ENCODE assay signal across 25 mouse cellular contexts in the genomic region with DNA sequence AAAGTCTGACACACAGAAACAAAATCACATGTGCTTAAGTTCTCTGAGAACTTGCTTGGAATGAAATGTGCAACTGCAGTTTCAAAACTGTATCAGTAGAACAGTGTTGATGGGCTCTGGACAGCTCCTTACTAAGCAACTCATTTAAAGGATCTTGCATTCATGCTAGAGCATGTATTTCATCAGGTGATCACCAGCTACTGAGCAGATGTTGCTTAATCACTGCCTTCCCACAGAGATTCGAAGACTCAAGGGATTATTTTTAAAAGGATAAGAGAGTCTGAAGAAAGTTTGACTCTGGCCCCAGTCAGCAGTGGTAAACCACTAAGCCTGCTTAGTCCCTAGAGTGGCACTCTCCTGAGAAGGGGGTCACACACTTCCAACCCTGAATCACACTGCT.
A peak's percentile ranks its signal among the peaks of the same experiment; 100 is the strongest.
DNase-seq lines count a peak whose midpoint lies in the region; ATAC-seq and TF ChIP-seq lines count a peak whose summit lies in the region.
"Had no signal": no experiment of that assay in that cellular context is flagged by ENCODE, and none has a peak within 500 bp of the region (broad histone marks: within the 10 kb centered on the region; RNA-seq: fewer than 3 reads in every experiment).

No protein-coding gene starts in this region.

- H3K9ac ChIP-seq in embryonic facial prominence, embryonic 14.5 days (ENCODE audit: low read depth, low read length), result no peak overlapping the region
- H3K9ac ChIP-seq: embryonic facial prominence, embryonic 12.5 days; heart, embryonic 12.5 days; hindbrain, embryonic 14.5 days; intestine, embryonic 15.5 days had no signal

- no peak overlapping the region for H3ac ChIP-seq in myocyte (ENCODE audit: control insufficient read depth, insufficient read length)

- no peaks in the 10 kb centered on the region for H3K36me3 ChIP-seq in embryonic facial prominence, embryonic 14.5 days (ENCODE audit: control insufficient read depth, insufficient read depth, low read length)
- H3K36me3 ChIP-seq in embryonic facial prominence, embryonic 10.5 days (replicated peaks), result no peaks in the 10 kb centered on the region
- H3K36me3 ChIP-seq in myocyte (ENCODE audit: control insufficient read depth, insufficient read depth), result no peaks in the 10 kb centered on the region
- H3K36me3 ChIP-seq: embryonic facial prominence, embryonic 12.5 days; forebrain, embryonic 10.5 days; G1E; heart, embryonic 12.5 days; hindbrain, embryonic 10.5 days; intestine, embryonic 15.5 days had no signal

- intact Hi-C loops in left cerebral cortex, postnatal 4 days (cut with DNase I), result no loop called here
- intact Hi-C loops in left cerebral cortex, adult 2 months (cut with DNase I), result no loop called here

- peak; percentile 30; the same call in 1 of the 2 replicates for ATAC-seq in embryonic facial prominence, embryonic 14.5 days (ENCODE audit: low read depth)
- ATAC-seq: activated CD4-positive, CD25-positive, alpha-beta regulatory T cell, adult 4 months; CD4-positive, CD25-positive, alpha-beta regulatory T cell, adult 4 months; forebrain, embryonic 14.5 days had no signal

- no peak for TF ChIP-seq CTCF in left cerebral cortex, adult 2 months (IDR thresholded peaks at IDR 0.05)

- TF ChIP-seq POLR2A in myocyte (IDR thresholded peaks at IDR 0.05; ENCODE audit: insufficient read length, low read depth), result no peak

- no peak overlapping the region for H3K27ac ChIP-seq in embryonic facial prominence, embryonic 14.5 days (replicated peaks; ENCODE audit: low read depth, low read length)
- H3K27ac ChIP-seq in embryonic facial prominence, embryonic 10.5 days (replicated peaks), result no peak overlapping the region
- no peak overlapping the region for H3K27ac ChIP-seq in left cerebral cortex, adult 2 months
- H3K27ac ChIP-seq: embryonic facial prominence, embryonic 12.5 days; forebrain, embryonic 10.5 days; hindbrain, embryonic 10.5 days; hindbrain, embryonic 14.5 days; intestine, embryonic 15.5 days had no signal

- DNase-seq in embryonic facial prominence, embryonic 14.5 days (ENCODE audit: low spot score), result peak; percentile 38
- DNase-seq in embryonic facial prominence, embryonic 10.5 days (ENCODE audit: low spot score), result no peak
- DNase-seq in 416B (ENCODE audit: low read depth) (peak; percentile 27), adipocyte (ENCODE audit: low spot score) (peak; percentile 63)
- no peak for DNase-seq in spleen, postnatal 14 days (ENCODE audit: low spot score in 2 of 2)
- DNase-seq in left cerebral cortex, postnatal 4 days, result no peak
- DNase-seq in left cerebral cortex, adult 2 months (ENCODE audit: extremely low spot score in 1 of 2, low spot score in 2 of 2), result no peak
- DNase-seq: adrenal gland, adult 8-10 months; B cell, adult 2 months; cerebellum, adult 2 months; cerebellum, postnatal 10 days; embryo, embryonic 11 days; gastrocnemius, postnatal 14 days; kidney, adult 9 months had no signal

- H3K27me3 ChIP-seq in embryonic facial prominence, embryonic 14.5 days (replicated peaks; ENCODE audit: control insufficient read depth, insufficient read depth, low read length), result no peaks in the 10 kb centered on the region
- no peaks in the 10 kb centered on the region for H3K27me3 ChIP-seq in embryonic facial prominence, embryonic 10.5 days (replicated peaks; ENCODE audit: low read depth, poor library complexity, severe bottlenecking)
- H3K27me3 ChIP-seq in myocyte (ENCODE audit: control insufficient read depth, insufficient read depth, insufficient read length), result no peaks in the 10 kb centered on the region
- H3K27me3 ChIP-seq: embryonic facial prominence, embryonic 12.5 days; heart, embryonic 12.5 days; intestine, embryonic 15.5 days had no signal

- H3K4me2 ChIP-seq in embryonic facial prominence, embryonic 14.5 days (ENCODE audit: low read depth, low read length), result no peak overlapping the region
- H3K4me2 ChIP-seq in myocyte (ENCODE audit: low read depth), result no peak overlapping the region
- H3K4me2 ChIP-seq: embryonic facial prominence, embryonic 12.5 days; heart, embryonic 12.5 days; hindbrain, embryonic 14.5 days; intestine, embryonic 15.5 days had no signal

- H3K9me3 ChIP-seq in embryonic facial prominence, embryonic 14.5 days (ENCODE audit: control insufficient read depth, low read length), result no peaks in the 10 kb centered on the region
- no peaks in the 10 kb centered on the region for H3K9me3 ChIP-seq in embryonic facial prominence, embryonic 10.5 days
- H3K9me3 ChIP-seq: embryonic facial prominence, embryonic 12.5 days; forebrain, embryonic 10.5 days; G1E; heart, embryonic 12.5 days; hindbrain, embryonic 10.5 days; intestine, embryonic 15.5 days had no signal

- WGBS in embryonic facial prominence, embryonic 14.5 days, result 38% methylated on average over 1 of the region's 1 CpGs
- 70% methylated on average over 1 of the region's 1 CpGs for WGBS in embryonic facial prominence, embryonic 10.5 days

- H3K4me1 ChIP-seq in embryonic facial prominence, embryonic 14.5 days (ENCODE audit: control insufficient read depth, insufficient read depth, low read length), result no peaks in the 10 kb centered on the region
- no peaks in the 10 kb centered on the region for H3K4me1 ChIP-seq in embryonic facial prominence, embryonic 10.5 days
- H3K4me1 ChIP-seq: embryonic facial prominence, embryonic 12.5 days; forebrain, embryonic 10.5 days; heart, embryonic 12.5 days; hindbrain, embryonic 10.5 days; intestine, embryonic 15.5 days had no signal

- no peak overlapping the region for H3K4me3 ChIP-seq in embryonic facial prominence, embryonic 14.5 days (ENCODE audit: low read depth, low read length)
- no peak overlapping the region for H3K4me3 ChIP-seq in embryonic facial prominence, embryonic 10.5 days
- H3K4me3 ChIP-seq in myocyte, result no peak overlapping the region
- no peak overlapping the region for H3K4me3 ChIP-seq in left cerebral cortex, adult 2 months
- H3K4me3 ChIP-seq: embryonic facial prominence, embryonic 12.5 days; forebrain, embryonic 10.5 days; heart, embryonic 12.5 days; hindbrain, embryonic 10.5 days; intestine, embryonic 15.5 days had no signal

- no peaks in the 10 kb centered on the region for H3K79me2 ChIP-seq in myocyte (ENCODE audit: control insufficient read depth, insufficient read depth)

TF ChIP-seq in myocyte, 11 proteins besides CTCF, POLR2A, EP300 and RAD21:
- TF ChIP-seq CEBPB (IDR thresholded peaks at IDR 0.05; ENCODE audit: insufficient read depth, poor library complexity, severe bottlenecking) (peak; percentile 59), E2F4 (IDR thresholded peaks at IDR 0.05; ENCODE audit: insufficient read depth) (no peak)

Comparison
In these comparisons a context has a peak if more than half of its experiments do, and no peak if none do; other contexts are left out.
1. DNase-seq: peak in embryonic facial prominence, embryonic 14.5 days (single experiment), 416B (single experiment) and adipocyte (single experiment); none in embryonic facial prominence, embryonic 10.5 days (single experiment), spleen, postnatal 14 days (0 of 2), left cerebral cortex, postnatal 4 days (single experiment) and left cerebral cortex, adult 2 months (0 of 2).